Mouse (Mus musculus) granulocyte monocyte progenitor cell, adult 5-6 weeks (primary cell): ENCODE measurements around the gene Cbfa2t2. TPM values are rescaled to one million over a fixed set of nuclear protein-coding genes. Genes with fewer than 3 reads are reported as not detected.

ENCODE experiments used
- ATAC-seq: replicated peaks from 2 replicates; pipeline ENCODE4 v1.8.0; 2016; ENCODE audit warnings: mild to moderate bottlenecking, moderate TSS enrichment, inconsistent platforms; ENCODE audit not compliant: poor library complexity, severe bottlenecking
- total RNA-seq, 2 experiments: library from RNA; stranded (forward) in 1 of 2; stranded (reverse) in 1 of 2; fragments of 200-712, 200-1000 nt in 1 of 2; fragments of >200 nt in 1 of 2; fragmentation: Nextera tagmentation in 1 of 2; gene quantifications; 2 replicates each; pipeline ENCODE4 v1.2.3; 2014 to 2017

Gene Cbfa2t2
- total RNA-seq, 2 experiments from 2014 or later, result 13.0 to 14.7 TPM

DNA sequence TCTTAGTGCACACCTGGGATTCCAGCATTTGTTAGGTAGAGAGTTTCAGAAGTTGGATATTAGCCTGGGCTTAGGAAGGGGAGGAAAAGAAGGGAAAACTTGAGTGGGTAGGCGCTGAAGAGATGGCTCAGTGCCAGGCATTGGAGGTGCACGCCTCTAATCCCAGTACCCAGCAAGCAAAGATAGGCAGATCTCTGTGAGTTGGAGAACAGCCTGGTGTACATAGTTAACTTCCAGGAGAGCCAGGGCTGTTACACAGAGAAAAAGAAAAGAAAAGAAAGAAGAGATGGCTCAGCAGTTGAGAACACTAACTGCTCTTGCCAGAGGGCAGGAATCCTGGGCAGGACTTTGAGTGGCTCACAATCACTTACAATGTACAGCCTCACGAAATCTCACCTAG is 90.2 kb downstream of the Cbfa2t2 start:
- no peak for ATAC-seq

GRCm38 (mm10) chr2:154532888-154533287 is 96.6 kb downstream of the Cbfa2t2 start:
- no peak for ATAC-seq

GRCm38 (mm10) chr2:154534704-154535270 is 98.5 kb downstream of the Cbfa2t2 start:
- ATAC-seq, result no peak

- ATAC-seq, result no peak
These were observed 102.0 kb downstream of the Cbfa2t2 start for GRCm38 (mm10) chr2:154538310-154538709.

DNA sequence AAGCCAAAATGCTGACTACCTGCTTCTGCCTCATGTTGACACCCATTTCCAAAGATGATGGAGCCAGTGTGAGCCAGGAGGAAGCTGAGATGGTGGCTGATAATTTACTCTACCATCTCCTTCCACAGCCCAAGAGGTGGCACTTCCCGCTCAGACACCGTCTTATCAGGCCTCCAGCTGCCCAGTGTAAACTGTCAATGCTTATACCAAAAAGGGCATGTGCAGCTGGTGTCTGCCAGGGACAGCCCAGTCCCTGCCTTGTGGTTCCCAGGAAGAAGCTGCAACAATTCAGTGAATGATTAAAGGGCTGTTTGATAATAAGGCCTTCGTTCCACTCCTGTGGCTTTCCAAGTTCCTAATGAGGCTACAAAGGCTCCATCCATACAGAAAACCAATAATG is 102.4 kb downstream of the Cbfa2t2 start:
- no peak for ATAC-seq

GRCm38 (mm10) chr2:154539720-154540119 is 103.4 kb downstream of the Cbfa2t2 start:
- peak; percentile 61 for ATAC-seq

GRCm38 (mm10) chr2:154541630-154542029 is 105.3 kb downstream of the Cbfa2t2 start:
- no peak for ATAC-seq

GRCm38 (mm10) chr2:154543567-154544347 is 107.5 kb downstream of the Cbfa2t2 start:
- ATAC-seq, result no peak

- no peak for ATAC-seq
These were observed 110.4 kb downstream of the Cbfa2t2 start, which contains the start of gene 1700003F12Rik for GRCm38 (mm10) chr2:154546711-154547110. 1700003F12Rik (plus strand) TSS chr2:154547085.

GRCm38 (mm10) chr2:154548688-154549087 is 112.4 kb downstream of the Cbfa2t2 start:
- no peak for ATAC-seq

DNA sequence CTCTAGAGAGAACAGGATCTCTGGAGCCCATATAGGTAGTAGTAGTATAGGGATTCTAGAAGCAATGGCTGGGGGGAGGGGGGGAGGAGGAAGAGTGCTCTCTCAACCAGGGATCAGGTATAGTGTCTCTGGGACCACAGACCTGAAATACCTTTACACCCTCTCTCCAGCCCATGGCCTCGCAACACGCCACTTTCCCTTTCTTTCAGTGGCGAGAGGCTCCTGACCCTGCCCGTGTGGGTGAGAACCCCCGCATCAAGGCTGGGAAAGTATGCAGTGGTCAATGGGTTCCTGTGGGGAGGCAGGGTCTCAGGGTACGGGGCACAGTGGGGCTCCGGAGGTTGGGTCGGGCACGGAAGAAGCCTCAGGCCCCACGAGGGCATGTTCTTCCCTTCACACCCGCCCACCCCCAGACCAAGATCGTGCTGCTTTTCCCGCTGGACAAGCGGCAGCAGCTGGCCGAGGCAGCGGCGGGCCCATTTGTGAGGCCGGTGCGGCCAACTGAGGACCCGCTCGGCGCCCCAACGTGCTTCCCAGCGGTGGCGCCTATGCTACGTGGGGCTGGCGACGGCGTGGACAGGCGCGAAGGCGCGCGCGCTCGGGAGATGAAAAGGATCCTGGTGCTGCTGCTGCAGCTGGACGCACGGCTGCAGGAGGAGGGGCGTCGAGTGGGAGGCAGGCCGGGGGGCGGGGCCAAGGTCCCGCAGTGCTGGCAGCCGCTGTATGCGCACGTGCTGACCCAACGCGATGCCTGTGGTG is 113.0 kb downstream of the Cbfa2t2 start:
- ATAC-seq, result peak; percentile 59

DNA sequence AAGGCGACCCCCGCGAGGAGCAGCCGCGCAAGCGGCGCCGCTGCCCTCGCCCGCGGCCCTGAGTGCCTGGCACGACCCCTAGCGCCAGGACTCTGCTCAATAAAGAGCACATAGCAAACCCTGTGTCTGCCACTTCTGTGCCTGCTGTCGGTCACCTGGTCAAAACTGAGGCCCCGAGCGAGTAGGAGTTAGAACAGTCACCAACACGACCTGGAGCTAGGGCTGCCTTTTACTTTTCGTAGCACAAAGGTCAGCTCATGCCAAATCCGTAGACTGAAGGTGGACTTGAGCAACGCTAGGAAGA is 113.6 kb downstream of the Cbfa2t2 start:
- no peak for ATAC-seq

DNA sequence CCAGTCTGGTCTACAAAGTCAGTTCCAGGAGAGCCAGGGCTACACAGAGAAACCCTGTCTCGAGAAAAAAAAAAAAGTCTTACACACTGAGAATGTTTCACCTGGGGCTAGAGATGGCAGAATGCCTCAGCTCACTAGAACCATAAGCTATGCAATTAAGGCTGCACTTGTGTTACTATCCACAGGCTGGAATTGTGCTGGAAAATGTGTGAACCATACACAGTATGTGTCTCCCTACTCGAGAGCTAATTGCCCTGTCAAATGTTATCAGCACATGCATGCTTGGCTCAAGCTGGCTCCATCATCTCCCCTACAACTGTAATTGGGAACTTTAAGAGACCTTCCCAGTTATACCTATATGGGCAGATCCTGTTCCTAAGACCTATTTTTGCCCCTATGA is 114.7 kb downstream of the Cbfa2t2 start:
- no peak for ATAC-seq

DNA sequence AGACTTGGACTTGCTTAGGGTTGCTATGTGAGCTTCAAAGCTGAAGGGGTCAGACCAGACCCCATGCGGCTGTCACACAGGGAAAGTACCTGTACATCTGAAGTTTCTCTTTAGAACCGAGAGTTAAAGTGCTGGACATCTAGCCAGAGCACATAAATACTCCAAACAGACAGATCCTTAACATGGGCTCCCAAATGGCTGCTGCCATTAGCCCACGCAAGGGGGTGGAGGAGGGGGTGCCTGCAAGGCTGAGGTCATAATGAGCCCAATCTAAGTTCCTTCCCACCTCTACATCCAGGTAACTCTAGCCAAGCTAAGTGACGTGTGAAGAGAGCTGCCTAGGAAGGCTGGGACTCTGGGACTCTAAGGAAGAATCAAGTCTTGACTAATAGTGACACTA is 115.2 kb downstream of the Cbfa2t2 start, which contains the start of gene Actl10:
TSS of gene Actl10 (plus strand) at position 301 of the 400 bp plus-strand sequence.
- ATAC-seq, result no peak

DNA sequence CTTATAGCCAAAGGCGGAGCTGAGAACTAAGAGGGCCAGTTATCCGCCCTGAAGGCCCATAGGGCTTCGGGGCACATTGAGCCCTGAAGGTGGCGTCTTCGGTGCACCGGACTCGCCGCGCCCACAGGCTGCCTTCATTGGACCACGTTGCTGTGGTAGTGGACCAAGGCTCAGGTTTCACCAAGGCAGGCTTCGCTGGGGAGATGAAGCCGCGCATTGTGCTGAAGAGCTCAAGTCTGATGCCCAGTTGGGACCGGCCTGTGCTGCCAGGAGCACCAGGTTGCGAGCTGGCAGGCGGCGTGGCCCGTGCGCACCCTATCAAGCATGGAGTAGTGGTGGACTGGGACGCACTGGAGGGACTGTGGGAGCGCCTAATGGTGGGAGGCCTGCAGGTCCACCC is 115.6 kb downstream of the Cbfa2t2 start:
- ATAC-seq, result peak; percentile 34

DNA sequence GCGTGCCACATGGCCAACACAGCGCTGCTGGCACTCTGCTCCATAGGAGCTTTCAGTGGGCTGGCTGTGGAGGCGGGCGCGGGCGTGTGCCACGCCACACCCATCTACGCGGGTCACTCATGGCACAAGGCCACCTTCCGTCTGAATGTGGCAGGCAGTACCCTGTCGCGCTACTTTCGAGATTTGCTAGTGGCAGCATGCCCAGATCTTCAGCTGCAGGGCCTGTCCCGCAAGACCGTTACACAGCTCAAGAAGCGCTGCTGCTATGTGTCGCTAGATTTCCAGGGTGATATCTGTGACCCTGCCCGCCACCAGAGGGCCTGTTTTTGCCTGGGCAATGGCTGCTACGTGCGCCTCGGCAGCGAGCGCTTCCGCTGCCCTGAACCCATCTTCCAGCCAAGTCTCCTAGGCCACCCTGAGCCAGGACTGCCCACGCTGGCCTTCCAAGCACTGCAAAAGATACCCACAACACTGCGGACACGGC is 116.2 kb downstream of the Cbfa2t2 start:
- ATAC-seq, result peak; percentile 65

DNA sequence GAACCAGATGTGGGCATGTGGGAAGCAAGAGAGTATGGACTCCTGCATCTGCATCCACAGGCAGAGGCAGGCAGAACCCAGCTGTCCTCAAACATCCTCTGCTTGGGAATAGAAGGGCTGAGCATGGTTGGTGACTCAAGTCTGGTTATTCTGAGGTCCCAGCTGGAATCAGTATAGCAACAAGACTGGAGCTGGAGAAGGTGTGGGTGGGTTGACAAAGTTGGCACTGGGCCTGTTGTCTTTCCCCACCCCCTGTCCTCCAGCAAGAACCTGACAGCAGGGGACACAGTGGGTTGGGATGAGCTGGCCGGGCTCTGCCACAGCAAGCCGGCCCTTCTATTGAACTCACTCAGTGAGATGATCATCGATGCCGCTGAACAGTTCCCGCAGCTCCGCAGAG is 119.0 kb downstream of the Cbfa2t2 start:
- no peak for ATAC-seq

DNA sequence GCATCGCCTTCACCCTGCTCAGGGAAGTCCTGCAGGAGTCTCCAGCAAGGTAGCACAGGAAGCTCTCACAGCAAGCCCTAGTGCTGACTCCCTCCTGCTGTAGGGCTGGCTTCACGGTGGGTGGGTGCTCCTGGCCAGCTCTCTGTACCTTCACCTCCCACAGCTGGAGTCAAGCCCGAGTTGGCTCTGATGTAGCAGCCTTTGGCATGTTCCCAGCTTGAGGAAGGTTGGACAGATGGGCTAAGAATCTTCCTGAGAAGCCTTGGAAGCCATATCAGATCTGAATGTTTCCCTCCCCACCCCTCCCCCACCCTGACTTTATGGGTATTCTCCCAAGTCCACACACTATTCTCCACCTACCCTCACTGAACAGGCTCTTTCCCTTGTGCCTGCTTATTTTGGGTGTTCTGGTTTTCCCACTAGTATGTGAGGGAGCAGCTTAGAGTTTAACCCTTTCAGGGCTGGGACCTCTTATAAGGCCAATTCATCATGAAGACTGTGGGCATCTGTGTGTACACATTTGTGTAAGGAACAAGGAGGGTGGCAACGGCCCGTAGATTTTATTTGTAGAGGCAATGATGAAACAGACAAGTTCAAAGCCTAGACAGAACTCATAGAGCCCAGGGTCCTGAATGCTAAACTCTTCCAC is 121.0 kb downstream of the Cbfa2t2 start:
- ATAC-seq, result no peak

DNA sequence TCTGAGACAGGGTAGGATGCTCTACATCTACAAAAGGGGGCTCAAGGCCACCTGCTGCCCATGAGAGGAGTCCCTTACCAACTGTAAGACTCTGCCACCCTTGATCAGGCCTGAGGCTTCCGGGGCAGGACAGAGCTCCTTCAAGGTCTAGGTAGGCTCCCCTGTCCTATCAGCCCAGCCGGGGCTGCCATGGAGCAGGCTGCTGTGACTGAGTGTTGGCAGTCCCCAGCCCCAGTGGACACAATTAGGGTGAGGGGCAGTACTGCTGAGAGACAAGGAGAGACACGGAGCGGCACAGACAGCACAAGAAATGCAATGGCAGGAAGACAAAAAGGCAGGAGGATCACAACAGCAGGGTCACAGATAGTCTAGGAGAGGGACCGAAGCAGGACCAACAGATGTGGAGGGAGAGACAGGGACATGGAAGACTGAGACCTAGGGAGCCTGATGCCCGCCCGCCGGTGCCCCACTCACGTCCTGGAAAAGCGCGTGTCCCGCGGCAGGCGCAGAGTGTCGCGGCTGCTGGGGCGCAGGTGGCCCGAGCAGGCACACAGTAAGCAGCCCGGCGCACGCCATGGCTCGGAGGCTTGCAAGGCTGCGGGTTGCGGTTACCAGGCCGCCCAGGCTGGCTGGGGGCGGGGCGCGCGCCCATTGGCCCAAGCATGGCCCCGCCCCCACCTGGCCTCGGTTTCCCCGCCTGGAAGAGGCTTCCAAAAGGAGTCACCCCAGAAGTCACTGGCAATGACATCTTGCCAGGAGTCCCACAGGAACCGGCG is 122.2 kb downstream of the Cbfa2t2 start, which contains the start of gene Necab3:
TSS of gene Necab3 (minus strand) at position 627 of the 776 bp plus-strand sequence.
- ATAC-seq, result peak; percentile 80
